Mouse (Mus musculus) adrenal gland, postnatal 10 days (tissue): ENCODE measurements around the gene Zranb2. TPM values are rescaled to one million over a fixed set of nuclear protein-coding genes. Genes with fewer than 3 reads are reported as not detected.

Source experiments
- DNase-seq: peaks from one replicate; pipeline ENCODE4 v3.0.0; 2021; ENCODE audit warnings: mixed read lengths
- microRNA-seq: library from miRNA; unstranded; fragments of <30 nt; microRNA quantifications from one replicate; pipeline ENCODE4 v1.2.0, GENCODE M21; 2021
- total RNA-seq, 2 experiments: library from RNA; stranded (reverse); gene quantifications; 2 replicates each; pipeline ENCODE4 v1.2.3; 2021

Zranb2 gene
- total RNA-seq, 2 experiments from 2014 or later = 61.9 to 70.4 TPM

DNA sequence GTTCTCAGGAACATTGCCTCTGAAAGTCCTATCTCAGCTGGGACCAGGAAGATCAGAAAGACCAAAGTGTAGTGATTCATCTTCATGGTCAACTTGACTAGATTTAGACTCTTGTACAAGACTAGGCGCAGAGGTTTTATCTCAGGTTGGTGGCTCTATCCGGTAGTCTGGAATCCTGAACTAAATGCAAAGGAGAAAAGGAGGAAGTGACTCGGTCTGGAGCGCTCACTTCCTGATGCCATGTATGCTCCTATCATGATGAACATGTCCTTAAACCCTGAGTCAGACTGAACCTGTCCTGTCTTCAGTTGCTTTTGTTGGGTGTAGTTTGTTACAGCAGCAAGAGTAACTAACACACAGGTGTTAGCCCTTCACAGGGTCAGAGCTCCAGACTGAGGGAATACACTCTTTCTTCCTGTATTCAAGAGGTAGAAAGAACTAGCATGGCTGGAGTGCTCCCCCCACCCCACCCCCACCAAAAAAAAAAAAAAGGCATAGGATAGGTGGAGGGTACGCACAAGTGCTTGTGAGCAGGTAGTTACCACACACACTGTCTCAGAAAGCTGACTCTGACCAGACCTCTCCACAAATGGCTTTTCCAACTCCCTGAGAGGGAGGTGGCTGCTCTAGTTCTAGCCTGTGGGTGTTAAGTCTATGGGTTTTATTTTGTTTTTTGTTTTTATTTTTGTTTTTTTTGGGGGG lies 44.7 kb downstream of the Zranb2 start:
- no peak for DNase-seq

- DNase-seq = peak; percentile 7
Measured at GRCm38 (mm10) chr3:157579376-157579775, 45.4 kb downstream of the Zranb2 start.

GRCm38 (mm10) chr3:157580299-157580698 lies 46.3 kb downstream of the Zranb2 start:
- DNase-seq = no peak

GRCm38 (mm10) chr3:157581755-157582154 lies 47.8 kb downstream of the Zranb2 start:
- no peak for DNase-seq

DNA sequence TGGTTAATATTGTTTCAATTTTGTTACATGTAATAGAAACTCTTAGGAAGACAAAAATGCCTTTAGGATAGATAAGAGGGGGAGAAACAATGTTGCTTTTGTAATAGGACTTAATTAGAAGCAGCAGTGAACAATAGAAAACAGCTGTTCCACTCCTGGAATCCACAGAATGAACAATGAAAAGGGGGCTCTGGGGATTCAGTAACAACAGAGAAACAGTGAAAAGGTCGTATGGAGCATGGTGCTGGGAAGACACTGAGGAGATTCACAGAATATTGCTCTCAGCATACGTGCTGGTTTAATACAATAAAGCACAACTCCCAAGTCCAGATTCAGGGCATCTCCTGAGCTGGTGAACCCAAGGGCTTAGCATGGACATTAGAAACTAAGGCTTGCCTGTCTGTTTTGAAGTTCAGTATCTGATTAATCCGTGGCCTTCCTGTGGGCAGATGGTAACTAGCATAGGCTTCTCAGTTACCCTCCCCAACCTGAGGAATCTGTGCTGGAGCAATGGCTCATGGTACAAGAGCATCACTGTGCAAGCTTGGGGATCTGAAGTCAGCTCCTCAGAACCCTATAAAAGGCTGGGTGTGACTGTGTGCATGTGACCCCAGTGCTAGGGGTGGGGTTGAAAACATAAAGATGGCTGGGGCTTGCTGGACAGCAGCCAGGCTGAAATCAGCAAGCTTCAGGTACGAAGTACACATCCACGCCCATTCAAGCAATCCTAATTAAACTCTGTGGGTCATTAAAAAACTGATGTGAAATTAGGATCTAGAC lies 48.9 kb downstream of the Zranb2 start:
- DNase-seq = no peak

DNA sequence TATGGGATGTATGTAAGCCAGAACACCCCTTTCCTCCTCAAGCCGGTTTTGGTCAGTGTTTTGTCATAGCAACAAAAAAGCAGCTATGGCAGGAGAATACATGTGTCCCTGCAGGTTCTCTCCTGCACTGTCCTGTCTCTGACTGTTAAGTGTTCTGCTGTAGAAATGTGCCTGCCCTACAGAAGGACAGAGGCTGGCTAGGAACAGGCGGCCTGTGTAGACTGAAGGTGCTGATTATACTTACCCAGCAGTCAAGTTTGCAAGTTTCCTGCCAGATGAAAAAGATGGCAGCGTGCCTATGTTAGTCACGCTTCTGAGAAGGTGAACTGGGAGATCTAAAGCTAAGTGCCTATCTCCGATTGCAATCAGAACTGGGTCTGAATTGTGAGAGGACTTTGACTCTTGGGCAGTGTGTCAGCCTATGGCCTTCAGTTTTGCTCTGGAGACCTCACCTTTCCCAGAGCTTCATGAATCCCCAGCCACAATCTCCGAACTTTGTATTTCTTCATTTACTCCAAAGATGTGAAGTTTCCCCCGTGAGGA lies 63.9 kb downstream of the Zranb2 start:
- DNase-seq = peak; percentile 45

Small RNA genes within 50 kb of the gene (microRNA-seq; reads per million reads assigned to microRNA genes)
- 164 reads per million, percentile 51 among the genes with 10 or more reads in this experiment for gene Mir186

Other genes with a start within 250 kb of the Zranb2 start
- 1 to 10 TPM; 9.1 to 9.8 TPM for gene Ptger3, start 32.7 kb downstream of the Zranb2 start, total RNA-seq